Mouse (Mus musculus) heart, adult 2 months (tissue): Measurements from ENCODE around the gene Themis3. TPM values are rescaled to one million over a fixed set of nuclear protein-coding genes. Genes with fewer than 3 reads are reported as not detected.

Experiments
- DNase-seq, 2 experiments: peaks; one replicate each; pipeline ENCODE4 v3.0.0; 2021
- H3K27ac ChIP-seq: fragments of 200-600 bp; 2 replicates; pipeline ENCODE4 v1.8.1; 2022
- H3K27me3 ChIP-seq: fragments of 200-500 bp; 2 replicates; pipeline ENCODE4 v1.6.1; 2012; ENCODE audit warnings: mild to moderate bottlenecking, low read length, inconsistent platforms, mixed read lengths; ENCODE audit not compliant: control insufficient read depth, insufficient read depth
- H3K36me3 ChIP-seq: fragments of 200-500 bp; 2 replicates; pipeline ENCODE4 v1.6.1; 2012; ENCODE audit warnings: low read length, inconsistent platforms; ENCODE audit not compliant: control insufficient read depth, insufficient read depth
- H3K4me1 ChIP-seq: fragments of 200-500 bp; 2 replicates; pipeline ENCODE4 v1.6.1; 2011; ENCODE audit warnings: low read length; ENCODE audit not compliant: control insufficient read depth, insufficient read depth
- H3K4me3 ChIP-seq: fragments of 200-600 bp; 2 replicates; pipeline ENCODE4 v1.8.1; 2022
- H3K79me2 ChIP-seq: fragments of 200-500 bp; replicated peaks from 2 replicates; pipeline ENCODE4 v1.6.1; 2012; ENCODE audit warnings: mild to moderate bottlenecking, inconsistent platforms, low read length, moderate library complexity, mixed read lengths; ENCODE audit not compliant: control insufficient read depth, insufficient read depth
- H3K9ac ChIP-seq: fragments of 200-500 bp; 2 replicates; pipeline ENCODE4 v1.6.1; 2012; ENCODE audit warnings: low read depth, mild to moderate bottlenecking, control low read depth, inconsistent platforms, low read length, mixed read lengths
- CTCF ChIP-seq: fragments of 200-600 bp; IDR thresholded peaks from 2 replicates; pipeline ENCODE4 v1.8.1; 2022; ENCODE audit warnings: antibody characterized with exemption, mild to moderate bottlenecking, moderate library complexity
- EP300 ChIP-seq: fragments of 200-500 bp; IDR thresholded peaks from 2 replicates; pipeline ENCODE4 v1.6.1; 2011; ENCODE audit warnings: low read depth, low read length, control low read depth; ENCODE audit not compliant: insufficient read depth
- POLR2A ChIP-seq: fragments of 200-500 bp; IDR thresholded peaks from 2 replicates; pipeline ENCODE4 v1.6.1; 2011; ENCODE audit warnings: mild to moderate bottlenecking, low read depth, low read length, control low read depth; ENCODE audit not compliant: insufficient read depth
- WGBS: fragments of 180-500 bp; shearing (Covaris S2); methylation state at CpG from one replicate; pipeline ENCODE4 v1.1.7; 2018; 5-methylcytosine and 5-hydroxymethylcytosine counted together
- intact Hi-C: fragments of 180-260 bp; cut with DNase I; formaldehyde crosslinking; loops from one replicate; pipeline ENCODE4 v1.15.1; 2025
- polyA plus RNA-seq: library from polyadenylated mRNA; depleted of rRNA; stranded (reverse); fragments of >200 nt; gene quantifications from 2 replicates; pipeline ENCODE4 v1.2.3, GENCODE M21; 2012
- total RNA-seq, 2 experiments: library from RNA; stranded (reverse); gene quantifications; 2 replicates each; pipeline ENCODE4 v1.2.3; 2021

The Themis3 gene
- total and polyA plus RNA-seq, 3 experiments = not detected

- no peak overlapping the region for H3K4me3 ChIP-seq
- no peaks in the 10 kb centered on the region for H3K27me3 ChIP-seq
- intact Hi-C loops = no loop called here
- DNase-seq = no peak
- WGBS = 41% methylated on average over 7 of the region's 7 CpGs
- H3K27ac ChIP-seq = no peak overlapping the region
- no peaks in the 10 kb centered on the region for H3K36me3 ChIP-seq
- no peak overlapping the region for H3K9ac ChIP-seq
- no peaks in the 10 kb centered on the region for H3K4me1 ChIP-seq
- no peaks in the 10 kb centered on the region for H3K79me2 ChIP-seq
- TF ChIP-seq EP300 (no peak), POLR2A (no peak), CTCF (no peak)
Observed at GRCm38 (mm10) chr17:66564213-66564612, 30.2 kb downstream of the Themis3 start.

DNA sequence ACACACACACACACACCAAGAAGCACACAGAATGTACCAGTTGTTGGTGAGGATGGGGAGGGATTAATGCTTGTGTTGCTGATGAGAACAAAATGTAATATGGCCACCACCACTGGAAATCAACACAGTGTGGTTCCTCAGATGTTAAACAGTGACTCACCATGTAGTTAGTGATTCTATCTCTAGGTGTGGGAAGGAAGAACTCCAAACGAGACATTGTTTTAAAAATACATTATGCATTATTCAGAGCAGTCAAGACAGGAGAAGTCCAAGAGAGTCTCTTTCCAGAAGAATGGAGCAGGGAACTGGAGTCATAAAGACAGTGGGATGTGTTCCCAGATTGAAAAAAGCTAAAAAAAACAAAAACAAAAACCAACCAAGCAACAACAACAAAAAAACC, 30.9 kb downstream of the Themis3 start:
- H3K9ac ChIP-seq = no peak overlapping the region
- H3K4me3 ChIP-seq = no peak overlapping the region
- no peak overlapping the region for H3K27ac ChIP-seq
- no peak for DNase-seq
- H3K4me1 ChIP-seq = no peaks in the 10 kb centered on the region
- TF ChIP-seq EP300 (no peak), CTCF (no peak), POLR2A (no peak)
- H3K79me2 ChIP-seq = no peaks in the 10 kb centered on the region
- no peaks in the 10 kb centered on the region for H3K36me3 ChIP-seq
- WGBS = 32% methylated on average over 1 of the region's 1 CpGs
- H3K27me3 ChIP-seq = no peaks in the 10 kb centered on the region
- intact Hi-C loops = no loop called here

GRCm38 (mm10) chr17:66561380-66561779, 33.0 kb downstream of the Themis3 start:
- H3K27ac ChIP-seq = peak overlapping the region; percentile 26; the same call in 1 of the 2 replicates
- H3K79me2 ChIP-seq = no peaks in the 10 kb centered on the region
- H3K4me3 ChIP-seq = no peak overlapping the region
- intact Hi-C loops = no loop called here
- H3K27me3 ChIP-seq = no peaks in the 10 kb centered on the region
- H3K9ac ChIP-seq = no peak overlapping the region
- no peak for DNase-seq
- H3K4me1 ChIP-seq = no peaks in the 10 kb centered on the region
- TF ChIP-seq POLR2A = no peak
- TF ChIP-seq EP300 = no peak
- TF ChIP-seq CTCF = no peak
- WGBS = 25% methylated on average over 2 of the region's 2 CpGs
- H3K36me3 ChIP-seq = no peaks in the 10 kb centered on the region

DNA sequence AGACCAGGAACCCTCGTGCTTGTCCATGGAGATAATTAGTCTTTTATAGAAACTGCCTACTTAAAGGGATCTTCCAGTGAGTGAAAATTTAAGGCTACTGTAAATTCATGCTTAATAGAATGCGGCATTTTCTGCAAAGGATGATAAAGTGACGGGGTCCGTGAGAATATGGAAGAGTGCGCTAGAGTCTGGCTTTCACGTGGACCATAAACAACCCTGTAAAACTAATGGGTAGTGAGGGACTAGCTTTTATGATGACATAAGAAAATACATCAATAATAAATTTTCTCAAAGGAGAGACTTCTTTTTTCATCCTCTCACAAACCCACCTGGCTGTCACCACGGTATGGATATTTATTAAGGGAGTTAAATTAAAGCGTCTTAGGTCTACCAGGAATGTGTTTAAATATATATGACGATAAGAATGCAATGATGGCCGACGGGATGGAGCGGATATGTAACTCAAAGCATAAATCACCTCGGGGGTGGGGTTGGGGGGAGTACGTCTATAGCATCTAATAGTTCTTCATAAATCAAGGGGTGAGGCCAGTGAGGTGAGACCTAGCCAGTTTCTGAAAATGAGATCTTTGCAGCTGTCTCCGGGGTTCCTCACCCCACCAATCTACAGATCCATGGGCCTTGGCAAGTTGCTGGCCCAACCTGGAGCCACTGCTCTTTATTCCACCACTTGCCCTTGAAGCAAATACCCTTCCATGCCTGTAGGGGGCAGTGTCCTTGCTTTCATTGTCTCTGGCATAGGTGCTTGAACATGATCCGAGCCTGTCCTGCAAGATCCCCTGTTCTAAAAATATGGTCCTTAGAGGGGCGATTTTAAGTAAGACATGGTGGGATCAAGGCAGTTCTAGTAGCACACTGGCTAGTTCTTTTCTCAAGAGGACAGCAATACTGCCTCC, 35.8 kb downstream of the Themis3 start:
- Histone ChIP-seq H3K4me3 (no peak overlapping the region), H3K4me1 (no peaks in the 10 kb centered on the region), H3K79me2 (no peaks in the 10 kb centered on the region), H3K9ac (no peak overlapping the region), H3K36me3 (no peaks in the 10 kb centered on the region), H3K27ac (no peak overlapping the region), H3K27me3 (no peaks in the 10 kb centered on the region)
- TF ChIP-seq EP300 (no peak), CTCF (peak; percentile 53), POLR2A (no peak)
- 88% methylated on average over 17 of the region's 17 CpGs for WGBS
- intact Hi-C loops = no loop called here
- DNase-seq = no peak

DNA sequence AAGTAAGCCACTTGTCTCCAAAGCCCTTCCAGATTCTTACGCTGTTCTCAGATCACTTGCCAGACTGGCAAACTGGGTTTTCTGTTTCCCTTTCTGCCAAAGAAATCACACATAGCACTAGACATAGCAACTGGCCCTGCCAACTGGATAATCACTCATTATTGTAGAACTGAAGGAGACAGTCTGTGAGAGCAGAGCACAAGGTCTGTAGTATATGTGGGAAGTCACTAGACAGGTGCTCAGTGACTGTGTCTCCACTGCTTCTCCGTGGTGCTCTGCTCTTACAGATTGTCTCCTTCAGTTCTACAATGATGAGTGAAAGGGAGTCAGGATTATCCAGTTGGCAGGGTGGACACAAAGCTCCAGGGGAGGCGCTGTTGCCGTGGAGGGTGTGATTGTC, 41.7 kb downstream of the Themis3 start:
- H3K36me3 ChIP-seq = no peaks in the 10 kb centered on the region
- H3K27me3 ChIP-seq = no peaks in the 10 kb centered on the region
- intact Hi-C loops = no loop called here
- no peaks in the 10 kb centered on the region for H3K4me1 ChIP-seq
- H3K9ac ChIP-seq = no peak overlapping the region
- H3K27ac ChIP-seq = no peak overlapping the region
- TF ChIP-seq EP300 (no peak), POLR2A (no peak), CTCF (no peak)
- DNase-seq = no peak
- WGBS = 77% methylated on average over 4 of the region's 4 CpGs
- H3K79me2 ChIP-seq = no peaks in the 10 kb centered on the region
- H3K4me3 ChIP-seq = no peak overlapping the region

DNA sequence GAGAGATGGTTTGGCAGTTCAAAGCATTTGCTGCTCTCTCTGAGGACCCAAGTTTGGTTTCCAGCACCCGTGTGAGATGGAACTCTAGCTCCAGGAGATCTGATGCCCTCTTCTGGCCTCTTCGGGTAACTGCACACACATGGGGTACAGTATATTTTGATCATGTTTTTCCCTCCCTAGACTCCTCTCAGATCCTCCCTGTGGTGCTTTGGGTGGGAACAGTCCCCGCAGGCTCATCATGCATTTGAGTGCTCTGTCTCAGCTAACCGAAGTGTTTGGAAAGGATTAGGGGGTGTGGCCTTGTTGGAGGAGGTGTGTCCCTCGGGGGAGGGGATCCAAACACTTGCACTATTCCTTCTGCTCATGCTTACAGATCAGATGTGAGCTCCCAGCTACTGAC, 43.9 kb downstream of the Themis3 start:
- Histone ChIP-seq H3K36me3 (no peaks in the 10 kb centered on the region), H3K4me3 (no peak overlapping the region), H3K9ac (no peak overlapping the region), H3K27ac (no peak overlapping the region), H3K27me3 (no peaks in the 10 kb centered on the region), H3K4me1 (no peaks in the 10 kb centered on the region), H3K79me2 (no peaks in the 10 kb centered on the region)
- WGBS = 84% methylated on average over 5 of the region's 5 CpGs
- DNase-seq = no peak
- TF ChIP-seq POLR2A = no peak
- no peak for TF ChIP-seq CTCF
- TF ChIP-seq EP300 = no peak
- intact Hi-C loops = no loop called here
